Mouse (Mus musculus): ENCODE results near the gene Tgfb1. TPM values are rescaled to one million over a fixed set of nuclear protein-coding genes. Genes with fewer than 3 reads are reported as not detected.
A peak's percentile ranks its signal among the peaks of the same experiment; 100 is the strongest.

Tgfb1 gene
- total RNA-seq, 1 experiment from 2014 or later: 84.6 TPM

GRCm38 (mm10) chr7:25703793-25704494, 17.1 kb downstream of the Tgfb1 start:
- ATAC-seq (replicated peaks; ENCODE audit: low read depth, poor library complexity, severe bottlenecking): no peak

- no peak for ATAC-seq (replicated peaks; ENCODE audit: low read depth, poor library complexity, severe bottlenecking)
Observed at GRCm38 (mm10) chr7:25704716-25705364, 18.0 kb downstream of the Tgfb1 start.

- ATAC-seq (replicated peaks; ENCODE audit: low read depth, poor library complexity, severe bottlenecking): no peak
Observed at GRCm38 (mm10) chr7:25705801-25706251, 19.0 kb downstream of the Tgfb1 start.

- peak; percentile 33 for ATAC-seq (replicated peaks; ENCODE audit: low read depth, poor library complexity, severe bottlenecking)
Observed at GRCm38 (mm10) chr7:25706578-25707170, 19.9 kb downstream of the Tgfb1 start.

GRCm38 (mm10) chr7:25707581-25708292, 20.9 kb downstream of the Tgfb1 start:
- ATAC-seq (replicated peaks; ENCODE audit: low read depth, poor library complexity, severe bottlenecking): 0 out of 2 replicates have a peak, but pooled peaks have one; percentile 10

GRCm38 (mm10) chr7:25709961-25710360, 23.2 kb downstream of the Tgfb1 start:
- peak; percentile 9 for ATAC-seq (replicated peaks; ENCODE audit: low read depth, poor library complexity, severe bottlenecking)

- no peak for ATAC-seq (replicated peaks; ENCODE audit: low read depth, poor library complexity, severe bottlenecking)
Observed at GRCm38 (mm10) chr7:25710519-25711130, 23.8 kb downstream of the Tgfb1 start.

GRCm38 (mm10) chr7:25711165-25711564, 24.4 kb downstream of the Tgfb1 start:
- no peak for ATAC-seq (replicated peaks; ENCODE audit: low read depth, poor library complexity, severe bottlenecking)

GRCm38 (mm10) chr7:25711731-25712197, 25.0 kb downstream of the Tgfb1 start:
- ATAC-seq (replicated peaks; ENCODE audit: low read depth, poor library complexity, severe bottlenecking): peak; percentile 55

GRCm38 (mm10) chr7:25712801-25713200, 26.0 kb downstream of the Tgfb1 start:
- no peak for ATAC-seq (replicated peaks; ENCODE audit: low read depth, poor library complexity, severe bottlenecking)

- no peak for ATAC-seq (replicated peaks; ENCODE audit: low read depth, poor library complexity, severe bottlenecking)
Observed at GRCm38 (mm10) chr7:25714581-25714980, 27.8 kb downstream of the Tgfb1 start.

- no peak for ATAC-seq (replicated peaks; ENCODE audit: low read depth, poor library complexity, severe bottlenecking)
Observed at GRCm38 (mm10) chr7:25715731-25716271, 29.0 kb downstream of the Tgfb1 start.

- ATAC-seq (replicated peaks; ENCODE audit: low read depth, poor library complexity, severe bottlenecking): no peak
Observed at GRCm38 (mm10) chr7:25717478-25717877, 30.7 kb downstream of the Tgfb1 start.

GRCm38 (mm10) chr7:25718788-25719417, 32.1 kb downstream of the Tgfb1 start, which contains the start of gene Ccdc97:
Ccdc97 (minus strand) TSS chr7:25719088.
- peak; percentile 75 for ATAC-seq (replicated peaks; ENCODE audit: low read depth, poor library complexity, severe bottlenecking)

GRCm38 (mm10) chr7:25719761-25720610, 33.2 kb downstream of the Tgfb1 start:
- peak; percentile 31; the same call in 1 of the 2 replicates for ATAC-seq (replicated peaks; ENCODE audit: low read depth, poor library complexity, severe bottlenecking)

GRCm38 (mm10) chr7:25720760-25721159, 34.0 kb downstream of the Tgfb1 start:
- no peak for ATAC-seq (replicated peaks; ENCODE audit: low read depth, poor library complexity, severe bottlenecking)

- peak; percentile 17; the same call in 1 of the 2 replicates for ATAC-seq (replicated peaks; ENCODE audit: low read depth, poor library complexity, severe bottlenecking)
Observed at GRCm38 (mm10) chr7:25721776-25722175, 35.0 kb downstream of the Tgfb1 start.

- no peak for ATAC-seq (replicated peaks; ENCODE audit: low read depth, poor library complexity, severe bottlenecking)
Observed at GRCm38 (mm10) chr7:25725886-25726285, 39.1 kb downstream of the Tgfb1 start.

Data from common myeloid progenitor, adult 5-6 weeks (primary cell).